Mouse (Mus musculus): ENCODE results near the gene Cldn17. TPM values are rescaled to one million over a fixed set of nuclear protein-coding genes. Genes with fewer than 3 reads are reported as not detected.

Gene Cldn17
- not detected in 2 replicates for polyA plus RNA-seq (2014; fragmentation: Nextera tagmentation; extraction: Ambion mirVana)

GRCm38 (mm10) chr16:88506878-88507277, at the start of gene Cldn17:
TSS of gene Cldn17 (minus strand) at chr16:88506978.
- Histone ChIP-seq H3K27me3 (ENCODE audit: control insufficient read depth, insufficient read depth, low read length) (no peaks in the 10 kb centered on the region), H3K4me1 (ENCODE audit: control insufficient read depth, insufficient read depth, low read length) (no peaks in the 10 kb centered on the region), H3K9ac (ENCODE audit: low read length) (no peak within 1 kb of the TSS), H3K4me2 (ENCODE audit: low read depth, severe bottlenecking) (no peak within 1 kb of the TSS), H3K27ac (replicated peaks; ENCODE audit: low read depth, low read length) (no peak within 1 kb of the TSS), H3K36me3 (ENCODE audit: control insufficient read depth, insufficient read depth, low read length) (no peaks in the 10 kb centered on the region), H3K9me3 (ENCODE audit: control insufficient read depth, low read length) (no peaks in the 10 kb centered on the region), H3K4me3 (ENCODE audit: low read depth, low read length) (no peak within 1 kb of the TSS)
- ATAC-seq (ENCODE audit: insufficient number of reproducible peaks, low FRiP score, low TSS enrichment, low read depth) (no peak), DNase-seq (ENCODE audit: low spot score) (no peak)
- WGBS, result 96% methylated on average over 6 of the region's 6 CpGs

GRCm38 (mm10) chr16:88542488-88542887, 35.7 kb upstream of the Cldn17 start:
- H3K4me3 ChIP-seq (ENCODE audit: low read depth, low read length), result no peak overlapping the region
- H3K4me2 ChIP-seq (ENCODE audit: low read depth, severe bottlenecking), result no peak overlapping the region
- DNase-seq (ENCODE audit: low spot score) (peak; percentile 37), ATAC-seq (ENCODE audit: insufficient number of reproducible peaks, low FRiP score, low TSS enrichment, low read depth) (no peak)
- 53% methylated on average over 6 of the region's 6 CpGs for WGBS
- H3K4me1 ChIP-seq (ENCODE audit: control insufficient read depth, insufficient read depth, low read length), result no peaks in the 10 kb centered on the region
- H3K27me3 ChIP-seq (ENCODE audit: control insufficient read depth, insufficient read depth, low read length), result no peaks in the 10 kb centered on the region
- no peak overlapping the region for H3K9ac ChIP-seq (ENCODE audit: low read length)
- no peak overlapping the region for H3K27ac ChIP-seq (replicated peaks; ENCODE audit: low read depth, low read length)
- no peaks in the 10 kb centered on the region for H3K9me3 ChIP-seq (ENCODE audit: control insufficient read depth, low read length)
- H3K36me3 ChIP-seq (ENCODE audit: control insufficient read depth, insufficient read depth, low read length), result no peaks in the 10 kb centered on the region

- DNase-seq (ENCODE audit: low spot score) (no peak), ATAC-seq (ENCODE audit: insufficient number of reproducible peaks, low FRiP score, low TSS enrichment, low read depth) (no peak)
- no peak overlapping the region for H3K9ac ChIP-seq (ENCODE audit: low read length)
- no peak overlapping the region for H3K27ac ChIP-seq (replicated peaks; ENCODE audit: low read depth, low read length)
- H3K4me3 ChIP-seq (ENCODE audit: low read depth, low read length), result no peak overlapping the region
- H3K36me3 ChIP-seq (ENCODE audit: control insufficient read depth, insufficient read depth, low read length), result no peaks in the 10 kb centered on the region
- no peaks in the 10 kb centered on the region for H3K4me1 ChIP-seq (ENCODE audit: control insufficient read depth, insufficient read depth, low read length)
- H3K27me3 ChIP-seq (ENCODE audit: control insufficient read depth, insufficient read depth, low read length), result no peaks in the 10 kb centered on the region
- H3K9me3 ChIP-seq (ENCODE audit: control insufficient read depth, low read length), result no peaks in the 10 kb centered on the region
- WGBS, result 86% methylated on average over 3 of the region's 3 CpGs
- no peak overlapping the region for H3K4me2 ChIP-seq (ENCODE audit: low read depth, severe bottlenecking)
Observed at GRCm38 (mm10) chr16:88539841-88540487, 33.2 kb upstream of the Cldn17 start.

- Histone ChIP-seq H3K4me2 (ENCODE audit: low read depth, severe bottlenecking) (no peak overlapping the region), H3K27me3 (ENCODE audit: control insufficient read depth, insufficient read depth, low read length) (no peaks in the 10 kb centered on the region), H3K4me1 (ENCODE audit: control insufficient read depth, insufficient read depth, low read length) (no peaks in the 10 kb centered on the region), H3K27ac (replicated peaks; ENCODE audit: low read depth, low read length) (no peak overlapping the region), H3K9me3 (ENCODE audit: control insufficient read depth, low read length) (no peaks in the 10 kb centered on the region), H3K4me3 (ENCODE audit: low read depth, low read length) (no peak overlapping the region), H3K36me3 (ENCODE audit: control insufficient read depth, insufficient read depth, low read length) (no peaks in the 10 kb centered on the region), H3K9ac (ENCODE audit: low read length) (no peak overlapping the region)
- ATAC-seq (ENCODE audit: insufficient number of reproducible peaks, low FRiP score, low TSS enrichment, low read depth) (no peak), DNase-seq (ENCODE audit: low spot score) (no peak)
Observed at GRCm38 (mm10) chr16:88511348-88511747, 4.6 kb upstream of the Cldn17 start.

GRCm38 (mm10) chr16:88508150-88508549, 1.4 kb upstream of the Cldn17 start:
- DNase-seq (ENCODE audit: low spot score) (no peak), ATAC-seq (ENCODE audit: insufficient number of reproducible peaks, low FRiP score, low TSS enrichment, low read depth) (no peak)
- H3K9me3 ChIP-seq (ENCODE audit: control insufficient read depth, low read length), result no peaks in the 10 kb centered on the region
- no peak overlapping the region for H3K9ac ChIP-seq (ENCODE audit: low read length)
- 79% methylated on average over 4 of the region's 4 CpGs for WGBS
- H3K27ac ChIP-seq (replicated peaks; ENCODE audit: low read depth, low read length), result no peak overlapping the region
- H3K4me1 ChIP-seq (ENCODE audit: control insufficient read depth, insufficient read depth, low read length), result no peaks in the 10 kb centered on the region
- H3K36me3 ChIP-seq (ENCODE audit: control insufficient read depth, insufficient read depth, low read length), result no peaks in the 10 kb centered on the region
- no peak overlapping the region for H3K4me3 ChIP-seq (ENCODE audit: low read depth, low read length)
- H3K4me2 ChIP-seq (ENCODE audit: low read depth, severe bottlenecking), result no peak overlapping the region
- H3K27me3 ChIP-seq (ENCODE audit: control insufficient read depth, insufficient read depth, low read length), result no peaks in the 10 kb centered on the region

- DNase-seq (ENCODE audit: low spot score) (no peak), ATAC-seq (ENCODE audit: insufficient number of reproducible peaks, low FRiP score, low TSS enrichment, low read depth) (no peak)
- H3K27ac ChIP-seq (replicated peaks; ENCODE audit: low read depth, low read length), result no peak overlapping the region
- H3K4me3 ChIP-seq (ENCODE audit: low read depth, low read length), result no peak overlapping the region
- H3K9ac ChIP-seq (ENCODE audit: low read length), result no peak overlapping the region
- no peaks in the 10 kb centered on the region for H3K36me3 ChIP-seq (ENCODE audit: control insufficient read depth, insufficient read depth, low read length)
- H3K4me1 ChIP-seq (ENCODE audit: control insufficient read depth, insufficient read depth, low read length), result no peaks in the 10 kb centered on the region
- no peak overlapping the region for H3K4me2 ChIP-seq (ENCODE audit: low read depth, severe bottlenecking)
- 92% methylated on average over 11 of the region's 11 CpGs for WGBS
- H3K27me3 ChIP-seq (ENCODE audit: control insufficient read depth, insufficient read depth, low read length), result no peaks in the 10 kb centered on the region
- H3K9me3 ChIP-seq (ENCODE audit: control insufficient read depth, low read length), result no peaks in the 10 kb centered on the region
Observed at GRCm38 (mm10) chr16:88506338-88506737, 440 bp downstream of the Cldn17 start.

- Histone ChIP-seq H3K4me3 (ENCODE audit: low read depth, low read length) (no peak overlapping the region), H3K9me3 (ENCODE audit: control insufficient read depth, low read length) (no peaks in the 10 kb centered on the region), H3K4me1 (ENCODE audit: control insufficient read depth, insufficient read depth, low read length) (no peaks in the 10 kb centered on the region), H3K27ac (replicated peaks; ENCODE audit: low read depth, low read length) (no peak overlapping the region), H3K4me2 (ENCODE audit: low read depth, severe bottlenecking) (no peak overlapping the region), H3K9ac (ENCODE audit: low read length) (no peak overlapping the region), H3K27me3 (ENCODE audit: control insufficient read depth, insufficient read depth, low read length) (no peaks in the 10 kb centered on the region), H3K36me3 (ENCODE audit: control insufficient read depth, insufficient read depth, low read length) (no peaks in the 10 kb centered on the region)
- DNase-seq (ENCODE audit: low spot score) (no peak), ATAC-seq (ENCODE audit: insufficient number of reproducible peaks, low FRiP score, low TSS enrichment, low read depth) (no peak)
Observed at GRCm38 (mm10) chr16:88488096-88488495, 18.7 kb downstream of the Cldn17 start.

GRCm38 (mm10) chr16:88480011-88480774, 26.6 kb downstream of the Cldn17 start:
- H3K36me3 ChIP-seq (ENCODE audit: control insufficient read depth, insufficient read depth, low read length), result no peaks in the 10 kb centered on the region
- WGBS, result 72% methylated on average over 3 of the region's 3 CpGs
- H3K4me3 ChIP-seq (ENCODE audit: low read depth, low read length), result no peak overlapping the region
- H3K4me1 ChIP-seq (ENCODE audit: control insufficient read depth, insufficient read depth, low read length), result no peaks in the 10 kb centered on the region
- H3K4me2 ChIP-seq (ENCODE audit: low read depth, severe bottlenecking), result no peak overlapping the region
- no peak overlapping the region for H3K9ac ChIP-seq (ENCODE audit: low read length)
- no peak for ATAC-seq (ENCODE audit: insufficient number of reproducible peaks, low FRiP score, low TSS enrichment, low read depth)
- no peak for DNase-seq (ENCODE audit: low spot score)
- H3K9me3 ChIP-seq (ENCODE audit: control insufficient read depth, low read length), result no peaks in the 10 kb centered on the region
- H3K27ac ChIP-seq (replicated peaks; ENCODE audit: low read depth, low read length), result no peak overlapping the region
- no peaks in the 10 kb centered on the region for H3K27me3 ChIP-seq (ENCODE audit: control insufficient read depth, insufficient read depth, low read length)

Data from limb, embryonic 11.5 days (tissue).